Mouse (Mus musculus) right cerebral cortex, postnatal 25 days (tissue): Measurements from ENCODE around the gene Tpgs1.
A peak's percentile ranks its signal among the peaks of the same experiment; 100 is the strongest.

Experiments
- DNase-seq: peaks from one replicate; pipeline ENCODE4 v3.0.0; 2022

The Tpgs1 gene

GRCm38 (mm10) chr10:79669576-79670057 is 448 bp downstream of the Tpgs1 start:
- DNase-seq: peak; percentile 86

- no peak for DNase-seq
Observed at GRCm38 (mm10) chr10:79670071-79670888, 1.1 kb downstream of the Tpgs1 start.

GRCm38 (mm10) chr10:79671396-79672087 is 2.4 kb downstream of the Tpgs1 start:
- no peak for DNase-seq

DNA sequence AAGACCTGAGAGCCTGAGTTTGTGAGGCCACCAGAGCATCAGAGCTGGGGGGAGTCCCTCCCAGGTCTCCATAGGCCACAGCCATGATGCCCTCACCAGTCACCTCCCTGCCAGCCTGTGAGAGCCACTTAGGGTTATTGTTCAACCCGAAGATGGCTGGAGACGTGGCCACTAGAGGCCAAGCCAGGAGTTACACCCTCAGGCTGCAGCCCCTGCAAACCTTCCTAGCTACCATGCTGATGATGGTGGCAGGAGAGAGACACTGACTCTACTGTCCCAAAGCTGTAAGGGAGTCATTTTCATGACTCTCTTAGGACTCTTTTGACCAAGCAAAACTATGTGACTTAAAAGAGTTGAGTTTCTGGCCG is 2.9 kb downstream of the Tpgs1 start:
- no peak for DNase-seq

DNA sequence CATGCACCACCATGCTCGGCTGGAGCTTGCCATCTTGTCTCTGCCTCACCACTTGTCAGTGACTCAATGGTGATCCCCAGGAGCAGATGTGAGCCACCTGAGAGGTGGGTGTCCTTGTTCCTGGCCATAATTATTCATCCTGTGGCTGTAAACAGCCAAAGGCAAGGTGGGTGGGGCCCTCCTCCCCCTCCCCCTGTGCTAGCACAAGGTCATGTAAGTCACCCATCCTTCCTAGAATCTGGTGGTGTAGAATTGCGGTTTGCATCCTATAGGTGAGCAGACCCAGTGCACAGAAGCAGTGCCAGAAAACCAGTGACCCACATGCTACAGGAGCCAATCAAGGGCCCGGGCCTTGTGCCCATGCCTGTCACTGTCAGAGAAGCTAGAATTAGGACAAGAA is 3.9 kb downstream of the Tpgs1 start:
- DNase-seq: no peak

GRCm38 (mm10) chr10:79675346-79676035 is 6.3 kb downstream of the Tpgs1 start:
- no peak for DNase-seq

GRCm38 (mm10) chr10:79680606-79681495 is 11.7 kb downstream of the Tpgs1 start:
- DNase-seq: no peak

DNA sequence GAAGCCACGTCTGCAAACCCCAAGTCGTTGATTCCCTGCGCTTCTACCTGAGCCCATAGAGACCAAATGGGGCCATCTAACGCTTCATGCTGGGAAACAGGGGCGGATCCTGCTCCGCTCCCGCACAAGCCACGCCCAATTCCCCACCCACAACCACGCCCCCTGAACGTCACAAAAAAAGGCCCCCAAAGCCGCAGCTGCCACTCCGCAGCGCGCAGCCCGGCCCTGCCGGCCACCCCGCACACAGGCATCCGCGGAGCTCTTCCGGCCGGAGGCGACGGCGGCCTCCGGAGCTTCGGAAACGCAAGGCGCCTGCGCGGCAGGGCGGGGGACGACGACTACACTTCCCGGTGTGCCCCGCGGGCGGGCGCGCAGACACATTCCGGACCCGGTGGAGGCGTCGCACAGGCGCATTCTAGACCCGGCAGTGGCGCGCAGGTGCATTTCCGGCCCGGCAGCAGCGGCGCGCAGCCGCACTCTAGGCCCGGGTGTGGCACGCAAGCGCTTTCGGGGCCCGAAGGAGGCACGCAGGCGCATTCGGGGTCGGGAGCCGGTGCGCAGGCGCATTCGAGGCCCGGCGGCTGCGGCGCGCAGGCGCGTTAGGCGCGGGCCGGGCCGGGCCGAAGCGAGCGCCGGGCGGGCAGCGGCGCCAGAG is 12.5 kb downstream of the Tpgs1 start, which contains the start of gene Cdc34:
TSS of gene Cdc34 (plus strand) at position 605 of the 655 bp plus-strand sequence.
- DNase-seq: peak; percentile 100

- no peak for DNase-seq
Observed at GRCm38 (mm10) chr10:79682551-79682915, 13.4 kb downstream of the Tpgs1 start.

DNA sequence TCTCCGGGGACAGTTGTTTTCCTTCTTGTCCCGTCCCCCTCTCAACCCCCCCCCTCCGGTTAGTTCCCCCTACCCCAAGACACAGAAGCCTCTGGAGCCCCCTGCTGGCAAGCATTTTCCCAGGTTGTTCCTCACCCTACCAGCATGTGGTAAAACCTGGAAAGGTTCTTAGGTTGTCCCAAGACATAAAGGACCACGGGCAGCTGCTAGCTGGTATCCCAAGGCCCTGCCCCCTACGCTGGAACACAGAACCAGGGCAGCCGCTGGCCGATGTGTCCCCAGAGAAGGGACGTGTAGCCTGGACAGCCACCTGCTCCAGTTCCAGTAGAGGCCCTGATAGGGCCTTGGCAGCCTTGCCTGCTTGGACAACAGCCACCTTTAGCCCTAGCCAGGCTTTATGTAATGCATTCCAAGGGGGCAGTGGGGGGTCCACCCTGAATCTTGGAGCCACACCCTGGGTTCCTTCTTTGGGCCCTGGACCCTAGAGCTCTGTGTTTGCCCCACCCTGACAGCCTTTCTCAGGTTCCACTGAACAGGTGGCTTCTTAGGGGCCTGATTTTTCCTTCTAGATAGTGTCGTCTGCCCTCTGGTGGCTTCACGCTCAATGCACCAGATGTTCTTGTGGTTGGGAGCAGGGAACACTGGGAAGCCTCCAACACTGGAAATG is 13.9 kb downstream of the Tpgs1 start:
- DNase-seq: no peak

- DNase-seq: no peak
Observed at GRCm38 (mm10) chr10:79683726-79684640, 14.8 kb downstream of the Tpgs1 start.

DNA sequence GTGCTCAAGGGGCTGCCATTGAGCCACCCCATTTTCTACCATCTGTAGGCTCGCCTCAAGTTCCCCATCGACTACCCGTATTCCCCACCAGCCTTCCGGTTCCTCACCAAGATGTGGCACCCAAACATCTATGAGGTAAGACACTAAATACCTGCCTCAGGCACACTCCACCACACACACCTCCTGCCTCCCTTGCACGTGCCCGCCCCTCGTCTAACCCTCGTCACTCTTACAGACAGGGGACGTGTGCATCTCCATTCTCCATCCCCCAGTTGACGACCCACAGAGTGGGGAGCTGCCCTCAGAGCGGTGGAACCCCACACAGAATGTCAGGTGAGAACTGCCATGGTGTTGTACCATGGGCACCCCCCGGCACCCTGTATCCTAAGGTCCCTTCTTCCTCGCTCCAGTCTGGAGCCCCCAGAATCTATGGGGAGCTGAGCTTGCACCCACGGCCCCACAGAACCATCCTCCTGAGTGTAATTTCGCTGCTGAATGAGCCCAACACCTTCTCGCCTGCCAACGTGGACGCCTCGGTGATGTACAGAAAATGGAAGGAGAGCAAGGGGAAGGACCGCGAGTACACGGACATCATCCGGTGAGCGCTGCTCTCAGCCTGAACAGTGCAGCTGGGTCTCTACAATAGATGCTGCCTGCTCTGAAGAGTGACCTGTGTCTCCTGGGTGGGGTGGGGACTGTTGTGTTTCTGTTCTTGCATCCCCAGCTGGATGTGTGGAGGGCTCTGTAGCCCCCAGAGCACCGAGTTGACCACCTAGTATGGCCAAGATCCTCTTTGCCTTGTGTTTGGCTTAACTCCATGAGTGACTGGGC is 15.8 kb downstream of the Tpgs1 start:
- DNase-seq: no peak

- DNase-seq: no peak
Observed at GRCm38 (mm10) chr10:79686219-79686618, 17.1 kb downstream of the Tpgs1 start.

GRCm38 (mm10) chr10:79686691-79687090 is 17.5 kb downstream of the Tpgs1 start:
- no peak for DNase-seq

- DNase-seq: no peak
Observed at GRCm38 (mm10) chr10:79687513-79687912, 18.3 kb downstream of the Tpgs1 start.

DNA sequence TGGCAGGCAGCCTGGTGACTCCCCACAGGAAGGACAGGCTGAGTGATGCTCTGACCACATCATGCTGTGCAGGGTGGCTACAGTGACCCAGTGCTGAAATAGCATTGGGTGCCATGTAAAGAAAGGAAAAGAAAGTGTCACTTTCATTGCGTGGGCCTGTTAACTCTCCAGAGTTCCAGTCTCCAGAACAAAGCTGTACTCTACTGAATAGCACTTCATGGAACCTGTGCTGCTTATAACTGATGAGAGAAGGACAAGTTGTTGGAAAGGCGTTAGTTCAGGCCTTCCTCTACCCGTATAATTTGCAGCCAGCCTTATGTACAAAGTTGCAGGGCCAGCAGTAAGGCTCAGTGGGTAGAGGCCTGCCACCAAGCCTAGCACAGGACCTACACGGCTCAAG is 19.6 kb downstream of the Tpgs1 start, which contains the start of gene Gzmm:
TSS of gene Gzmm (plus strand) at position 301 of the 400 bp plus-strand sequence.
- no peak for DNase-seq

DNA sequence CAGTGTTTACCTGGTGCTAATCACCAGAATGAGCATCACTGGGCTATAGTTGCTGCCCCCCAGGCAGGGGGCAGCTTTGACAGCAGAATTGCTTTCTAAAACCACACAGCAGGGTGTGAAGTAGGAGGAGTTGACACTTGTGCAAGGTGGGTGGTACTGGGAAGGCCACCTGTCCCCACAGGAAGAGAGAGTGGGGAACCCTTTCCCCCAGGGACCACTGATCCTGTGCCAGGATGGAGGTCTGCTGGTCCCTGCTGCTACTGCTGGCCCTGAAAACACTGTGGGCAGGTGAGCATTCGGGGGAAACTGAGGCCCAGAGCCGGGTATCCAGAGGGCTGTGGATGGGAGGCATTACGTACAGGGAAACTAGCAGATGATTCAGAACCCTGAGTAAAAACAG is 20.0 kb downstream of the Tpgs1 start:
- no peak for DNase-seq

DNA sequence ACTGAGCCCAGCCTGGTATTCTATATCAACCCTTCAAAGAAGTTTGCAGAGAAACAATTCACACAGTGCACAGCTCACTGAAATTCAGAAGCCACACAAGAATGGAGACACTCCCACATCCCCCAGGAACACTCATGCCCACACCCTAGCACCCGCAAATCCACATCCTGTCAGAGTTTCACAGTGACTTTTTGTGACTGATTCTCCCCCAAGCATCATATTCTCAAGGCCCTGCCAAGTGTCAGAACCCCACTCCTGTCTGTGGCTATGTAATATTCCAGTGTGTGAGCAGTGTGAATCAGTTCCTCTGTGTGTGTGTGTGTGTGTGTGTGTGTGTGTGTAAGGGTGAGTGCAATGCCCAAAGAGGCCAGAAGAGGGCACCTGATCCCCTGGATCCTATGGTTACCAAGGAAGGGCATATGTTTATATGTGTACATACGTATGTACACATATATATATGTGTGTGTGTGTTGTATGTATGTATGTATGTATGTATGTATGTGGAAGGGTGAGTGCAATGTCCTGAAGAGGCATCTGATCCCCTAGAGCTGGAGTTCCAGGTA is 22.9 kb downstream of the Tpgs1 start:
- DNase-seq: no peak
